Mouse (Mus musculus): ENCODE measurements at regions not wholly inside any gene's neighbourhood (a gene's known extent, or its start where the extent isn't known, plus 50 kb on each side); places are given as distances from the start of the nearest gene placed in this dataset.

DNA sequence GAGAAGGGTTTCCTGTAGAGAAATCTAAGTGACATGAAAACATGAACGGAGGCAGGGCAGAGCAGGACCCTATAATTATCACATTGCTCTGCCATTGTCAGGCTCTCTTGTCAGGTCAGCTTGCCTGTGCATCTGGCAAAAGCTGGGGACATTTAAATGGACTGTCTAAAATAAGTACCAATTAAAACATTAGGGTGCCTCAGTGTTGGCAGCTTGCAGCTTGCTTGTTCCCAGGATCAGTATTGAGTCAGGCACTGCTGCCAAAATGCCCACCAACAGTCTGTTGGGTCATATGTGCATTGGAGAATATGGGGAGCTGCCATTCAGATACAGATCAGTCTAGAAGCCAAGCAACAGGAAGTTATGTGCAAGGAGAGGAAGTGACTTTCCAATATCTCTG is 349.5 kb upstream of the B3gat1 start:
- Histone ChIP-seq H3K4me1 (no peaks in the 10 kb centered on the region), H3K36me3 (no peaks in the 10 kb centered on the region), H3K9me3 (replicated peaks) (no peaks in the 10 kb centered on the region), H3K4me3 (no peak overlapping the region), H3K27me3 (ENCODE audit: low read depth, poor library complexity, severe bottlenecking) (no peaks in the 10 kb centered on the region), H3K27ac (replicated peaks) (no peak overlapping the region)
- 79% methylated on average over 1 of the region's 1 CpGs for WGBS
- DNase-seq (ENCODE audit: low spot score) = no peak

- WGBS = 74% methylated on average over 3 of the region's 3 CpGs
- Histone ChIP-seq H3K36me3 (no peaks in the 10 kb centered on the region), H3K9me3 (replicated peaks) (no peaks in the 10 kb centered on the region)
These were observed 334.9 kb upstream of the B3gat1 start for GRCm38 (mm10) chr9:26398635-26399034.

DNA sequence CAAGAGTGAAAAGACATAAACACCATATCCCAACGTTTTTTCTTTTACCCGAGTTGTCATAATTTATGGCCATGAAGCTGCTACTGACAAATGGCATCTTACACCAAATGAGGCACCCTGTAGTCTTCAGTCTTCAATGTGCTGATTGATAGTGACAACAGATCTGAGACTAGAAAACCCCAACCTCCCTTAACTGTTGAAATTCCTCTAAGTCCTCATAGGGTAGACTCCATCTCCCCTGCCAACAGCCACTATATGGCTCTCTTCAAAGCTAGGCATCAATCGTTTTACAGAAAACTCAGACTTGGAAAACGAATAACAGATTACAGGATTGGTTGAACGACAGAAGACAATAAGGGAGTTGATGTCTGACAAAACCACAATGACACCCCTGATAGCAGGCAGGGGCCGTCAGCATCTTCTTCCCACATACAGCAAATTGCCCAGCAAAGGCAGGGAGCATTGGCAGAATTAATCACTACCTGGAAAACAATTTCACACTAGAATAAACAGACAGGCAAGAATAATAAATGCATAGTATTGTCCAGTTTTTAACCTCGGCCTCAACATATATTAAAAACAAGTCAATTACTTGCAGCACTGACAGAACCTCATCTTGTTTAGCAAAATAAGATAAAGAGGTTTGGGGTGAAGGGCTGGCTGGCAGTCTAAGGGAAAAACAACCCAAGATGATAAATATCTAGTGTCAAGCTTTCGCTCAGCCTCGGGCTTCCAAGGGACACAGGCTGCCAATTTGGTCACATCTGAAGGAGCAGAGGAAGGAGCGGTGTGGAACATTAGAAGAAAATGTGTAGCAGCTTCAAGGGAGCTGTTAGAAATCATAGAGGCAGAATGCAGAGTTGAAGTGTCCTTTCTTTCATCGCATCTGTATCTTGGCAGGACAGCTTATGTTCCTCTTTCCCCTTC is 310.4 kb upstream of the B3gat1 start:
- 73% methylated on average over 11 of the region's 11 CpGs for WGBS
- no peaks in the 10 kb centered on the region for H3K36me3 ChIP-seq
- no peak overlapping the region for H3K27ac ChIP-seq (replicated peaks)
- no peaks in the 10 kb centered on the region for H3K27me3 ChIP-seq (ENCODE audit: low read depth, poor library complexity, severe bottlenecking)
- no peaks in the 10 kb centered on the region for H3K9me3 ChIP-seq (replicated peaks)
- H3K4me1 ChIP-seq = no peaks in the 10 kb centered on the region
- no peak for DNase-seq (ENCODE audit: low spot score)
- H3K4me3 ChIP-seq = no peak overlapping the region

More at GRCm38 (mm10) chr9:26398635-26399034, 334.9 kb upstream of the B3gat1 start:
- Histone ChIP-seq H3K4me1 (no peaks in the 10 kb centered on the region), H3K4me3 (no peak overlapping the region), H3K27ac (replicated peaks) (no peak overlapping the region), H3K27me3 (ENCODE audit: low read depth, poor library complexity, severe bottlenecking) (no peaks in the 10 kb centered on the region)
- DNase-seq (ENCODE audit: low spot score) = no peak

DNA sequence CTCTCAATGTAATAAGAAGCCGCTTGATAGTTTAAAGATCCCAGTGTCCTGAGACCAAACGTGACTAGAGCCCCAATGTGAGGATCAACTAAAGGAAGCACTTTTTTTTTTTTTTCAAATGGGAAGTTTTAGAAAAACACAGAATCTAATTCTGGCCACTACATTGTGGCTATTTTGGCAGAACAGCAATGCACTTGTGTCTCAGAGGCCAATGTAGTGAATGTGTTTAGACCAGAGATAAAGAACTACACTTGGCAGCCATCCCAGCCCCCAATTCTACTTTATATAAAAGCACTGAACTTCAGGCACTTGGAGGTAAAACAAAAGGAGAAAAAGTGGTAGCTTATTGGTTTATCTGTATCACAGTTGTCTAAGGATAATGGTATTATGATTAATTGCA is 298.0 kb upstream of the B3gat1 start:
- H3K27ac ChIP-seq (replicated peaks) = no peak overlapping the region
- no peaks in the 10 kb centered on the region for H3K4me1 ChIP-seq
- no peaks in the 10 kb centered on the region for H3K36me3 ChIP-seq
- WGBS = 86% methylated on average over 2 of the region's 2 CpGs
- DNase-seq (ENCODE audit: low spot score) = no peak
- no peak overlapping the region for H3K4me3 ChIP-seq
- no peaks in the 10 kb centered on the region for H3K27me3 ChIP-seq (ENCODE audit: low read depth, poor library complexity, severe bottlenecking)
- H3K9me3 ChIP-seq (replicated peaks) = no peaks in the 10 kb centered on the region

- H3K9me3 ChIP-seq (replicated peaks) = no peaks in the 10 kb centered on the region
- no peaks in the 10 kb centered on the region for H3K36me3 ChIP-seq
- no peak overlapping the region for H3K4me3 ChIP-seq
- DNase-seq (ENCODE audit: low spot score) = no peak
- no peak overlapping the region for H3K27ac ChIP-seq (replicated peaks)
- H3K4me1 ChIP-seq = no peaks in the 10 kb centered on the region
- no peaks in the 10 kb centered on the region for H3K27me3 ChIP-seq (ENCODE audit: low read depth, poor library complexity, severe bottlenecking)
- 69% methylated on average over 2 of the region's 2 CpGs for WGBS
These were observed 296.3 kb upstream of the B3gat1 start for GRCm38 (mm10) chr9:26437244-26437643.

GRCm38 (mm10) chr9:26453924-26454323 is 279.6 kb upstream of the B3gat1 start:
- Histone ChIP-seq H3K9me3 (replicated peaks) (no peaks in the 10 kb centered on the region), H3K4me1 (no peaks in the 10 kb centered on the region), H3K4me3 (no peak overlapping the region), H3K36me3 (no peaks in the 10 kb centered on the region), H3K27ac (replicated peaks) (no peak overlapping the region), H3K27me3 (ENCODE audit: low read depth, poor library complexity, severe bottlenecking) (no peaks in the 10 kb centered on the region)
- WGBS = 88% methylated on average over 7 of the region's 7 CpGs
- no peak for DNase-seq (ENCODE audit: low spot score)

GRCm38 (mm10) chr9:26461081-26461480 is 272.4 kb upstream of the B3gat1 start:
- Histone ChIP-seq H3K9me3 (replicated peaks) (no peaks in the 10 kb centered on the region), H3K4me1 (peaks cover 13% of the 10 kb centered on the region), H3K27ac (replicated peaks) (no peak overlapping the region), H3K36me3 (no peaks in the 10 kb centered on the region), H3K4me3 (no peak overlapping the region), H3K27me3 (ENCODE audit: low read depth, poor library complexity, severe bottlenecking) (no peaks in the 10 kb centered on the region)
- 9% methylated on average over 2 of the region's 2 CpGs for WGBS
- no peak for DNase-seq (ENCODE audit: low spot score)

DNA sequence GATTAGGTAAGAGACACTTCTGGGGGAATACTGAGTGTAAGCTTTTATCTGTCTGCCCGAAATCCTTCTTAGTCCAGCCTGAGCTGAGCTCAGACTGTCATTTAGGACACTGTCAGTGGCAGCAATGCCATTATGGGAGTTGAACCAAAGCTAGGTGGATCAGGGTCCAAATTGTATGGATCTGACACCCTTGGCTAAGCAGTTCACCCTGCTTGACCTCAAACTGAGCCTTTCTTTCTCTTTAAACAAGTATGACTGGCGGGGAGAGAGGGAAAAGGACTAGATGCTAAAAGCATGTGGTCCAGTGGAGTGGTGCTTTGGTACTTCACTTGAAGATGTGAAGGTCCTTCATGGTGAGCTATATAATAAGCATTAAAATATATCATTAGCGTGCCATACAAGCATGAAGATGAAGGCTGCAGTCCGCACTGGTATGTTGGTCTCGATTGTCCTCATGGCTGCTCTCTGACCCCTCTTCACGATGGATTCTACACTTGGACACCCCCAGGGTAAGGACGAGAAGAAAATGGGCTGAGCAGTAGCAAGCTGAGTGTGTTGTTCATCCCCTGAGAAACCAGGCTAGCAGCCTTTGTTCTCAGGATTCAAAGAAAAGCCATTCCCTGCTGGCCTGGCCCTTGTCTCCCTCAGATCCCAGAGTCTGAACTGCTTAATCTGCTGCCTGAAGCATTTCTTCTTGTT is 262.7 kb upstream of the B3gat1 start:
- Histone ChIP-seq H3K36me3 (no peaks in the 10 kb centered on the region), H3K27ac (replicated peaks) (peak overlapping the region; percentile 60), H3K4me1 (peaks cover 23% of the 10 kb centered on the region), H3K4me3 (no peak overlapping the region), H3K9me3 (replicated peaks) (no peaks in the 10 kb centered on the region), H3K27me3 (ENCODE audit: low read depth, poor library complexity, severe bottlenecking) (no peaks in the 10 kb centered on the region)
- DNase-seq (ENCODE audit: low spot score) = peak; percentile 51
- 33% methylated on average over 7 of the region's 7 CpGs for WGBS

DNA sequence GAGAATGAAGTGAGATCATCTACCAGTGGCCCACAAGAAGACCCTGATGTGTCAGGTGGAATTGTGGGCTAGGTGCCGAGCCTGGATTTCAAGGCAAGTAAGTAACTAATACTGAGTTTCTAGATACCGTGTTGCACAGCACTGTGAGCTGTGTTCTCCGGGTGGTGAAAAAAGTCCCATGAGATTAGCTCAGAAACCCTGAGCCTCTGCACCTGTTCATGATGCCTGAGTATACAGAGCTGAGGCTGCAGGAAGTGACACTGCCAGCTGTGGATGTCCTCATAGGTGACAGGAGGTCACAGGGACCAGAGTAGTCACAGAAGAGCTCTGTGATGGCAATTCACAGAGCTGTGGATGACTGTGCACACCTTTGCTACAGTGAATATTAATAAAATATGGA is 257.2 kb upstream of the B3gat1 start:
- Histone ChIP-seq H3K27ac (replicated peaks) (no peak overlapping the region), H3K27me3 (ENCODE audit: low read depth, poor library complexity, severe bottlenecking) (no peaks in the 10 kb centered on the region), H3K9me3 (replicated peaks) (no peaks in the 10 kb centered on the region), H3K4me1 (peaks cover 7% of the 10 kb centered on the region), H3K36me3 (no peaks in the 10 kb centered on the region), H3K4me3 (no peak overlapping the region)
- no peak for DNase-seq (ENCODE audit: low spot score)
- 92% methylated on average over 3 of the region's 3 CpGs for WGBS

- 84% methylated on average over 8 of the region's 8 CpGs for WGBS
These were observed 252.6 kb upstream of the B3gat1 start for GRCm38 (mm10) chr9:26480881-26481280.

DNA sequence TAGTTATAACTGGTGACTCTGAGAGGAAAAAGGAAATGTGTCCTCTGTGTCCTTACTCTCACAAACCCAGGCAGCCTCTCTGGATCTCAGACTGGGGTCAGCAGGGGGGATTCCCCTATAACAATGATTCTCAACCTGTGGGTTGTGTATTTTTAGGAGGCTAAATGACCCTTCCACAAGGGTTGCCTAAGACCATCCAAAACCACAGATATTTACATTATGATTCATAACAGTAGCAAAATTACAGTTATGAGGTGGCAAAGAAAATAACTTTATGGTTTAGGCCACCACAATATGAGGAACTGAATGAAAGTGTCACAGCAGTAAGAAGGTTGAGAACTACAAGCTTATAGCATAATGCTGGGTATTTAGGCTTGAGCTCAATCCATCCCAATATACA is 251.6 kb upstream of the B3gat1 start:
- Histone ChIP-seq H3K4me3 (no peak overlapping the region), H3K36me3 (no peaks in the 10 kb centered on the region), H3K27ac (replicated peaks) (no peak overlapping the region), H3K4me1 (no peaks in the 10 kb centered on the region), H3K9me3 (replicated peaks) (no peaks in the 10 kb centered on the region), H3K27me3 (ENCODE audit: low read depth, poor library complexity, severe bottlenecking) (no peaks in the 10 kb centered on the region)
- no peak for DNase-seq (ENCODE audit: low spot score)

More at GRCm38 (mm10) chr9:26480881-26481280, 252.6 kb upstream of the B3gat1 start:
- DNase-seq (ENCODE audit: low spot score) = no peak
- no peaks in the 10 kb centered on the region for H3K4me1 ChIP-seq
- no peaks in the 10 kb centered on the region for H3K36me3 ChIP-seq
- no peaks in the 10 kb centered on the region for H3K27me3 ChIP-seq (ENCODE audit: low read depth, poor library complexity, severe bottlenecking)
- no peaks in the 10 kb centered on the region for H3K9me3 ChIP-seq (replicated peaks)
- H3K27ac ChIP-seq (replicated peaks) = no peak overlapping the region
- no peak overlapping the region for H3K4me3 ChIP-seq

GRCm38 (mm10) chr9:26493740-26494139 is 239.8 kb upstream of the B3gat1 start:
- H3K27me3 ChIP-seq (ENCODE audit: low read depth, poor library complexity, severe bottlenecking) = no peaks in the 10 kb centered on the region
- DNase-seq (ENCODE audit: low spot score) = no peak
- peaks cover 7% of the 10 kb centered on the region; the same call in 1 of the 2 replicates for H3K4me1 ChIP-seq
- WGBS = 86% methylated on average over 2 of the region's 2 CpGs
- H3K4me3 ChIP-seq = no peak overlapping the region
- H3K27ac ChIP-seq (replicated peaks) = no peak overlapping the region
- H3K9me3 ChIP-seq (replicated peaks) = no peaks in the 10 kb centered on the region
- H3K36me3 ChIP-seq = no peaks in the 10 kb centered on the region

DNA sequence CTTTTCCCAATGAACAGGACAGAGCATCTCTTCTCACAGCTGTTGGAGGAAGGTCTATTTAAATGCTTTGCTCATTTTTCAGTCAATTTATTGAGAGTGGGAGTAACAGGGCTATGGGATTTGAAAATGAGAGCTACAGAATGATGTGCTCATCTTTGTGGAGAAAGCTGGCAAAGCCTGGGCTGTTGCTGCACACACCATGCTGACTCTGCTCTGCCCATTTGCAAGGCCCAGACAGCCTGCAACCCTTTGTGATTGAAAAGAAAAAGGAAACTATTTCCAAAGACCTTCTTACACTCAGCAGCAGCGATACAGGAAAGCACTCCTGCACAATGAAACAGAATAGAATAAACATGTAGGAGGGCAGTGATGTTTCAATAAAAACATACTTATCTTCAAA is 231.5 kb upstream of the B3gat1 start:
- H3K27ac ChIP-seq (replicated peaks) = no peak overlapping the region
- DNase-seq (ENCODE audit: low spot score) = no peak
- no peaks in the 10 kb centered on the region for H3K9me3 ChIP-seq (replicated peaks)
- no peaks in the 10 kb centered on the region for H3K4me1 ChIP-seq
- H3K4me3 ChIP-seq = no peak overlapping the region
- H3K36me3 ChIP-seq = no peaks in the 10 kb centered on the region
- H3K27me3 ChIP-seq (ENCODE audit: low read depth, poor library complexity, severe bottlenecking) = no peaks in the 10 kb centered on the region
- WGBS = 68% methylated on average over 1 of the region's 1 CpGs
